12 mouse cellular contexts compared by ENCODE assay signal in the genomic region with DNA sequence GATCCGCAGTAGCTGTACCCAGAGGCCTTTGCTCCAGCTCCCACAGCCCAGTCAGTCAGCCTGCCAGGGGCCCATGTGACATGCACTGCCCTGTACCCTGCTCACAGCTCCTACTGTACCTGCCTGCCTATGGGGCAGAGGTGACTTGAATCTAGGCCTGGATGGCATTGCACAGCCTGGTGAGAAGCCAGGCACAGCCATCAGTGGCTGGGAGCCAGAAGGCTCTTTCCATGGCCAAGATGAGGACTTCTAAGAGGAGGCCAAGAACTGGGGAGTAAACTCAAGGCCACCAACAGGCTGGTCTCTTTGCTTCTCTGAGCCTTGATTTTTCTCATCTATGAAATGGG. TPM values are rescaled to one million over a fixed set of nuclear protein-coding genes. Genes with fewer than 3 reads are reported as not detected.
DNase-seq lines count a peak whose midpoint lies in the region; ATAC-seq lines count a peak whose summit lies in the region.
"Had no signal": no experiment of that assay in that cellular context is flagged by ENCODE, and none has a peak within 500 bp of the region (broad histone marks: within the 10 kb centered on the region; RNA-seq: fewer than 3 reads in every experiment).

No protein-coding gene starts in this region.

- H3K27ac ChIP-seq in kidney, embryonic 15.5 days: peak overlapping the region; percentile 48; the same call in 1 of the 2 replicates
- H3K27ac ChIP-seq: forebrain, embryonic 12.5 days; midbrain, embryonic 12.5 days; neural tube, embryonic 12.5 days had no signal

- no peak overlapping the region for H3K4me3 ChIP-seq in kidney, embryonic 15.5 days (replicated peaks)
- H3K4me3 ChIP-seq: forebrain, embryonic 12.5 days; midbrain, embryonic 12.5 days; neural tube, embryonic 12.5 days had no signal

- DNase-seq in adrenal gland, postnatal 14 days: peak; percentile 72
- no peak for DNase-seq in adrenal gland, adult 18-20 months (ENCODE audit: low spot score in 2 of 2)
- DNase-seq in kidney, postnatal 25 days: no peak
- peak; percentile 61 to 64 for DNase-seq in cerebellum, postnatal 14 days
- DNase-seq in skeletal muscle tissue, adult 2 months (ENCODE audit: low read depth, low spot score): peak; percentile 32
- DNase-seq in thymus, postnatal 10 days (ENCODE audit: low spot score in 2 of 2): no peak
- DNase-seq in spleen, adult 18-20 months: no peak
- DNase-seq: liver, postnatal 0 days had no signal

- no peak for ATAC-seq in kidney, embryonic 15.5 days (replicated peaks; ENCODE audit: low FRiP score)
- ATAC-seq: liver, postnatal 0 days had no signal

- H3K9ac ChIP-seq in kidney, embryonic 15.5 days: no peak overlapping the region
- H3K9ac ChIP-seq: forebrain, embryonic 12.5 days; liver, postnatal 0 days; midbrain, embryonic 12.5 days had no signal

- H3K4me2 ChIP-seq in kidney, embryonic 15.5 days: no peak overlapping the region
- H3K4me2 ChIP-seq: forebrain, embryonic 12.5 days; midbrain, embryonic 12.5 days; neural tube, embryonic 12.5 days had no signal

- no peaks in the 10 kb centered on the region for H3K27me3 ChIP-seq in kidney, embryonic 15.5 days
- H3K27me3 ChIP-seq: forebrain, embryonic 12.5 days; midbrain, embryonic 12.5 days; neural tube, embryonic 12.5 days had no signal

- 92% methylated on average over 1 of the region's 1 CpGs for WGBS in kidney, embryonic 15.5 days

- no peaks in the 10 kb centered on the region for H3K36me3 ChIP-seq in kidney, embryonic 15.5 days
- H3K36me3 ChIP-seq: midbrain, embryonic 12.5 days had no signal

- peaks cover 77% of the 10 kb centered on the region for H3K4me1 ChIP-seq in kidney, embryonic 15.5 days

- H3K9me3 ChIP-seq in kidney, embryonic 15.5 days (replicated peaks): no peaks in the 10 kb centered on the region
- H3K9me3 ChIP-seq: forebrain, embryonic 12.5 days; midbrain, embryonic 12.5 days; neural tube, embryonic 12.5 days had no signal

RNA-seq across cellular contexts. Expression of a gene that starts 53.2 kb away (rescaled TPM):
- total RNA-seq in adrenal gland, postnatal 14 days (2021): 10.3 and 11.3 TPM in 2 replicates
- total RNA-seq in adrenal gland, adult 18-20 months (2021): 10 to 100 TPM; 16.9 to 22.8 TPM
- polyA plus RNA-seq in kidney, embryonic 15.5 days (2015; fragmentation: Nextera tagmentation; extraction: Ambion mirVana): 7.1 and 8.7 TPM in 2 replicates

Comparison
In these comparisons a context has a peak if more than half of its experiments do, and no peak if none do; other contexts are left out.
1. DNase-seq: peak in adrenal gland, postnatal 14 days (single experiment), cerebellum, postnatal 14 days (2 of 2) and skeletal muscle tissue, adult 2 months (single experiment); none in adrenal gland, adult 18-20 months (0 of 2), kidney, postnatal 25 days (0 of 2), thymus, postnatal 10 days (0 of 2) and spleen, adult 18-20 months (0 of 2).